Mouse (Mus musculus) forebrain, embryonic 15.5 days (tissue): Measurements from ENCODE around the gene Ppp4r3b. TPM values are rescaled to one million over a fixed set of nuclear protein-coding genes. Genes with fewer than 3 reads are reported as not detected.

Experiments
- ATAC-seq: fragments of 200-750 bp; cut with Nextera tagmentation; replicated peaks from 2 replicates; pipeline ENCODE4 v1.8.0; 2017; ENCODE audit warnings: mild to moderate bottlenecking, moderate TSS enrichment, moderate library complexity
- H3K27ac ChIP-seq: fragments of 300-500 bp; sonication (generic); replicated peaks from 2 replicates; pipeline ENCODE4 v1.5.1; 2015; ENCODE audit warnings: mild to moderate bottlenecking, inconsistent platforms
- H3K27me3 ChIP-seq: fragments of 300-500 bp; sonication (generic); 2 replicates; pipeline ENCODE4 v1.6.1; 2015; ENCODE audit warnings: inconsistent platforms
- H3K36me3 ChIP-seq: fragments of 300-500 bp; sonication (generic); 2 replicates; pipeline ENCODE4 v1.6.1; 2015; ENCODE audit warnings: mild to moderate bottlenecking, inconsistent platforms
- H3K4me1 ChIP-seq: fragments of 300-500 bp; sonication (generic); 2 replicates; pipeline ENCODE4 v1.6.1; 2015; ENCODE audit warnings: inconsistent platforms
- H3K4me2 ChIP-seq: fragments of 300-500 bp; sonication (generic); replicated peaks from 2 replicates; pipeline ENCODE4 v1.6.1; 2015; ENCODE audit warnings: mild to moderate bottlenecking, inconsistent platforms
- H3K4me3 ChIP-seq: fragments of 300-500 bp; sonication (generic); 2 replicates; pipeline ENCODE4 v1.5.1; 2015; ENCODE audit warnings: mild to moderate bottlenecking, inconsistent platforms
- H3K9ac ChIP-seq: fragments of 300-500 bp; sonication (generic); replicated peaks from 2 replicates; pipeline ENCODE4 v1.6.1; 2015; ENCODE audit warnings: mild to moderate bottlenecking, inconsistent platforms
- H3K9me3 ChIP-seq: fragments of 300-500 bp; sonication (generic); 2 replicates; pipeline ENCODE4 v1.6.1; 2016; ENCODE audit warnings: inconsistent platforms
- WGBS: fragments of 180-500 bp; shearing (Covaris S2); methylation state at CpG from one replicate; pipeline ENCODE4 v1.1.7; 2015; ENCODE audit warnings: mixed read lengths; 5-methylcytosine and 5-hydroxymethylcytosine counted together
- polyA plus RNA-seq: library from polyadenylated mRNA; unstranded; fragments of >200 nt; fragmentation: Nextera tagmentation; extraction: Ambion mirVana; gene quantifications from 2 replicates; pipeline ENCODE4 v1.2.1, GENCODE M21; 2015

Gene Ppp4r3b
- polyA plus RNA-seq, 1 experiment from 2014 or later: 93.1 TPM

DNA sequence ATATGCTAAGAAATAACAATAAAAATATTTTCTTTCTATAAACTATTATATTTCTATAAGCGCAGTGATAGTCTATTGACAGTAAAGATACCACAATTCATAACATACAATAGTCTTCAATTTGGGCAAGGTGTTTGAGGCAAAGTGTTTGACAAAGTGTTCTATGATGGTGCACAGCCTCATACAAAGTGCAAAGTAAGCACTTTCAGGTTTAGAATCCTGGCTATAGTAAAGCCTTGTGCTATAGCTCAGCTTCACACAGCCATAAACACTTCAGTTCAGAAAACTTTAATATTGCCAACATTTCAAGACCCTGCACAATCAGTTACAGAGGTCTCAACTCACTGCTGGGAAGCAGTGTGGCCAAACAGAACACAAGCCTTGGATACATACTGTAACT, 66.7 kb downstream of the Ppp4r3b start:
- H3K4me2 ChIP-seq: no peak overlapping the region
- H3K9me3 ChIP-seq: no peaks in the 10 kb centered on the region
- H3K27me3 ChIP-seq: no peaks in the 10 kb centered on the region
- no peak for ATAC-seq
- 97% methylated on average over 1 of the region's 1 CpGs for WGBS
- no peak overlapping the region for H3K4me3 ChIP-seq
- no peak overlapping the region for H3K27ac ChIP-seq
- no peak overlapping the region for H3K9ac ChIP-seq
- peaks cover 20% of the 10 kb centered on the region for H3K36me3 ChIP-seq
- H3K4me1 ChIP-seq: peaks cover 1% of the 10 kb centered on the region; the same call in 1 of the 2 replicates

DNA sequence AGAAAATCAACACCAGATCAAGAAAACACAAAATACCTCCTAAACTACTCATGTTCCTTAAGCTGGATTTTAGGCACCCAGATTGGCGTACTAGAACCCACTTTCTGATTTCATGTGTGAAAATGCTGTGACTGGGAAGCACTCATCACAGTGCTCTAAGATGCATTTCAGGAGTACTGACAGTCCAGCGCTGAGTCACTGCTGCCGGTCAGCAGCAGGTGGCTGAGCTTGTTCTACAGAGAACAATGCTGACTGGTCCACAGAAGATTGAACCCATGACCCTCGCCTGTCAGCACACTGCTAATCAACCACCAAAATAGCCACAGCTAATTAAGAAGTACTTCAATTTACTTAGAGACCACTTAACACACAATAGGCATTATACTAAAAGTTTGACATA, 69.3 kb downstream of the Ppp4r3b start:
- 37% methylated on average over 4 of the region's 4 CpGs for WGBS
- no peak overlapping the region for H3K27ac ChIP-seq
- H3K36me3 ChIP-seq: peaks cover 21% of the 10 kb centered on the region
- H3K4me3 ChIP-seq: no peak overlapping the region
- no peaks in the 10 kb centered on the region for H3K9me3 ChIP-seq
- no peaks in the 10 kb centered on the region for H3K27me3 ChIP-seq
- peaks cover 24% of the 10 kb centered on the region for H3K4me1 ChIP-seq
- no peak for ATAC-seq
- no peak overlapping the region for H3K9ac ChIP-seq
- no peak overlapping the region for H3K4me2 ChIP-seq

DNA sequence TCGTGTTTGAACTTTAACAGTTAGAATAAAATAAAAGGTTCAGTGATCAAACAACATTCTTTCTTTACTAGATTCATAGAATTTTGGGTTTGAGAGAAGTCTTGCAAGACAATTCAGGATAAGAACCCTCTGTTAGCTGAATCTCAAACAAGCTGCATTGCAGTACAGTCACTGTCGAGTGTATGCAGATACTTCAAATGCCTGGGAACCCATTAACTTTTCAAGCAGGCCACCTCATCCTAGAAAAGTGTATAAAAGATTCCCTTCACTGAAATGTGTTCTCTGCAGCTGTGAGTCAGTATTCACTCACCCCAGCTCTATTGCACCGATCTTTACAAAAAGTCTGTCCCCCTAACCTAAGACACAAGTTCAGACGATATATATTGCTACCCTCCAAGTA, 73.3 kb downstream of the Ppp4r3b start:
- 67% methylated on average over 4 of the region's 4 CpGs for WGBS
- peak overlapping the region; percentile 66; the same call in 1 of the 2 replicates for H3K9ac ChIP-seq
- H3K27me3 ChIP-seq: no peaks in the 10 kb centered on the region
- peak overlapping the region; percentile 65 for H3K4me3 ChIP-seq
- peaks cover 18% of the 10 kb centered on the region for H3K36me3 ChIP-seq
- no peaks in the 10 kb centered on the region for H3K9me3 ChIP-seq
- no peak for ATAC-seq
- peak overlapping the region; percentile 78 for H3K4me2 ChIP-seq
- H3K4me1 ChIP-seq: peaks cover 27% of the 10 kb centered on the region
- H3K27ac ChIP-seq: no peak overlapping the region

DNA sequence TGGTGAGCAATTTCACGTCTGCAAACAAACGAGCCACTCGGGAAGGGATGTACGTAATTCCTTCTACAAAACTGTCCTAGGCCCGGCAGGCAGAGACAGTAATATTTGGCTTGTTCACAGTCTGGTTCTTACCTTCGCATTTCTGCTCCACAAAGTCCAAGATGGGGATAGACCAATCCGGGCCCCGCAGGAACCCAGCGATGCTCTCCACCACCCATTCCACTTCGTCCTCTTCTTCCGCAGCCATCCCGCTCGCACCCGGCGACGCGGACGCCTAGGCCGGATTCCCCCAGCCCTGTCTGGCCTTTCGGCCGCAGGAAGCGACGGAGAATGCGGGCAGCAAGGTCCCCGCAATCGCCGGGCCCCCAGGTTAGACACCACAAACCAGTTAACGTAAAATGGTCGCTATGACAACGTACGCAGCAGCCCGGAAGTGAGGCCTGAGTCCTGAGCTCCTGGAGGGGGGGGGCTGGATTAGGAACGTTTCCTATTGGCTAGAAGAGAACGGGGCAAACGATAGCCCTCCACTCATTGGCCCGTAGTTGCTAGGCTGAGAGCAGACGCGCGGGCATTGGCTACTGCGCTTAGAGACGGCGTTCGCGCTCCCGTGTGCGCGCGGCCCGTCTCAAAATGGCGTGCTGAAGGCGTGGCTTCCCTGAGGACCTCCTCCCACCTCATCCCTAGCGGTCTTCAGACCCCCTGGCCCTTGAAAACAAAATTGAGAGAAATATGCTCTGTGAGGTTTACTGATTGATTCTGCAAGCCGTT, 74.4 kb downstream of the Ppp4r3b start, which contains the start of gene Cfap36:
Gene Cfap36 (minus strand): TSS at position 527 of the 768 bp plus-strand sequence.
- H3K4me3 ChIP-seq: peak within 1 kb of the TSS; percentile 65
- H3K9me3 ChIP-seq: no peaks in the 10 kb centered on the region
- H3K9ac ChIP-seq: peak within 1 kb of the TSS; percentile 66
- peak within 1 kb of the TSS; percentile 82 for H3K27ac ChIP-seq
- peak within 1 kb of the TSS; percentile 78 for H3K4me2 ChIP-seq
- peaks cover 12% of the 10 kb centered on the region for H3K36me3 ChIP-seq
- WGBS: under 1% methylated on average over 53 of the region's 53 CpGs
- peaks cover 27% of the 10 kb centered on the region for H3K4me1 ChIP-seq
- peak; percentile 100 for ATAC-seq
- no peaks in the 10 kb centered on the region for H3K27me3 ChIP-seq

DNA sequence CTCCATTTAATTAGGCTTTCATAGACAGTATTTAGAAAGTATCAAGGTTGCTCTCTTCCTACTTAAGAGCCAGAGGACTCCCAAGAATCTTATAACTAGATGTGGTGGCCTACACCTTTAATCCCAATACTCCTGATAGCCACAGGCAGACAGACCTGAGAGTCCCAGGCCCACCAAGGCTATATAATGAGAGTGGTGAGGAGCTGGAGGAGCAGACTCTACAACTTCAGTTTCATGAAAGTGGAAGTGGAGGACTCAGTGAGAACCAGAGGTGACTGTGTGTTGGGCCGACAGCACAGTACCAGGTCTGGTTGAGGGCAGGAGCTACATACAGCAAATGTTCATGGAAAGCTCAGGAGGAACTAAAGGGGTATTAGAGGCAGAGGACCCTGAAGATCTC, 75.0 kb downstream of the Ppp4r3b start:
- H3K9me3 ChIP-seq: no peaks in the 10 kb centered on the region
- H3K4me3 ChIP-seq: peak overlapping the region; percentile 65
- H3K27me3 ChIP-seq: no peaks in the 10 kb centered on the region
- no peak overlapping the region for H3K9ac ChIP-seq
- H3K4me2 ChIP-seq: peak overlapping the region; percentile 45
- H3K27ac ChIP-seq: peak overlapping the region; percentile 38; the same call in 1 of the 2 replicates
- peaks cover 27% of the 10 kb centered on the region for H3K4me1 ChIP-seq
- 100% methylated on average over 1 of the region's 1 CpGs for WGBS
- H3K36me3 ChIP-seq: peaks cover 7% of the 10 kb centered on the region
- peak; percentile 28 for ATAC-seq

DNA sequence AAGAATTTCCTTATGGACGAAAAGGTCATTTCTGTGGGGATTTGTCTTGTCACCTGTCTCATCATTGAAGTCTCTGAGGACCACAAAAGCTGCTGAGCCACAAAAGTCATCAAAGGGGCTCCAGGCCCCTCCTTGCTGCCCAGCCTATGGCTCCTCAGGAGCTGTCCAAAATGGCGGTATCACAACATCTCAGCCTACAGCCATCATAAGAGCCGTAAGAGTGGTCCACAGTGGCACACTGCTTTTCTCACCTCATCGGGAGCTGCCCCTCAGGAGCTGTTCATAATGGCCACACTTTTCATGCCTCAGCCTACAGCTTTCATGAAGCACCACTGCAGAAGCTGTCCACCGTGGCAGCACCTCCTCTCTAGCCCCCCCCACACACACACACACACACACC, 75.7 kb downstream of the Ppp4r3b start:
- H3K4me2 ChIP-seq: no peak overlapping the region
- ATAC-seq: no peak
- H3K4me1 ChIP-seq: peaks cover 27% of the 10 kb centered on the region
- H3K27me3 ChIP-seq: no peaks in the 10 kb centered on the region
- H3K9me3 ChIP-seq: no peaks in the 10 kb centered on the region
- WGBS: 98% methylated on average over 5 of the region's 5 CpGs
- peaks cover 5% of the 10 kb centered on the region; the same call in 1 of the 2 replicates for H3K36me3 ChIP-seq
- no peak overlapping the region for H3K27ac ChIP-seq
- no peak overlapping the region for H3K9ac ChIP-seq
- H3K4me3 ChIP-seq: no peak overlapping the region

DNA sequence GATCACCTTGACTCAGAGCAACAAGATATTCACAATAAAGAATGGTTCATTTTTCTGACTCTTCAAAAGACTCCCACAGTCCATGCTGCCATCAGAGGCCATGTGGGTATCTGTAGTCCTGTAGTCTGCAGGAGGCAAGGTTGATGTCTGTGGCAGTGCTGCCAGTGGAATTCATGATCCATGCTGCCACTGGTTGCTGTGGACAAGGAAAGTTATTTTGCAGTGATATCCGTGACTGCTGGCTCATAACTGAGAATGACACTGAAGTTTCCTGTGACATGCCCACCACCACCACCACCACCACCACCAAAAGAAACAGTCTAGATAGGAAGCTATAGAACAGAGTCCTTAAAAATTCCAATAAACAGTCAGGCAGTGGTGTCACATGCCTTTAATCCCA, 82.0 kb downstream of the Ppp4r3b start:
- no peak overlapping the region for H3K4me2 ChIP-seq
- no peaks in the 10 kb centered on the region for H3K4me1 ChIP-seq
- WGBS: 87% methylated on average over 1 of the region's 1 CpGs
- no peaks in the 10 kb centered on the region for H3K36me3 ChIP-seq
- H3K27me3 ChIP-seq: no peaks in the 10 kb centered on the region
- no peak overlapping the region for H3K27ac ChIP-seq
- no peaks in the 10 kb centered on the region for H3K9me3 ChIP-seq
- no peak overlapping the region for H3K4me3 ChIP-seq
- H3K9ac ChIP-seq: no peak overlapping the region
- ATAC-seq: no peak

DNA sequence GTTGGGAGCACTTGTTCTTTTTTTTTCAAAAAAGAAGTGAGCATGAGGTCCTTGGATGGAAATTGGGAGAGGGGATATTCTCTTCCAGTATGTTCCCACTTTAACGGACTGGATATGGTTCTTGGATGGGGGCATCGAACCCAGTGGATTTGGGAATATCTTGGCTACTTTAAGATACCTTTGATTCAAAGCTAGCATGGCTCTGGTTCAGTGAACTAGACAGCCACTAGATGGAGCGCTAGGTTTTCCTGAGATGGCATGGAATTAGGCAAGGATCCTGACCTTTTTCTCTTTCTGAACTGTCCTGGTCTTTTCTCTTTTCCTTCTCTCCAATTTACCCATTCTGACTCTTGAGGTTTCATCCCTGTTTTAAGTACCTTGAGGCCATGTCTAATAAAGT, 95.1 kb downstream of the Ppp4r3b start:
- H3K9ac ChIP-seq: no peak overlapping the region
- peak; percentile 57; the same call in 1 of the 2 replicates for ATAC-seq
- no peak overlapping the region for H3K4me3 ChIP-seq
- no peak overlapping the region for H3K27ac ChIP-seq
- no peaks in the 10 kb centered on the region for H3K36me3 ChIP-seq
- H3K9me3 ChIP-seq: no peaks in the 10 kb centered on the region
- H3K4me2 ChIP-seq: no peak overlapping the region
- H3K27me3 ChIP-seq: no peaks in the 10 kb centered on the region
- H3K4me1 ChIP-seq: no peaks in the 10 kb centered on the region
- 23% methylated on average over 3 of the region's 3 CpGs for WGBS

Other genes with a start within 250 kb of the Ppp4r3b start
- 28.2 and 29.0 TPM in 2 replicates for gene Pnpt1, start 42.1 kb upstream of the Ppp4r3b start, polyA plus RNA-seq
- gene Cfap36, start 74.5 kb downstream of the Ppp4r3b start, polyA plus RNA-seq: 89.8 and 98.0 TPM in 2 replicates
- 101 and 105 TPM in 2 replicates for gene Ccdc88a, start 200.8 kb downstream of the Ppp4r3b start, polyA plus RNA-seq